Mouse (Mus musculus): ENCODE data around the gene Rdm1. TPM values are rescaled to one million over a fixed set of nuclear protein-coding genes. Genes with fewer than 3 reads are reported as not detected.

Rdm1 gene
- total and polyA plus RNA-seq, 3 experiments, result 6.5 to 6.8 TPM; not detected in 1

GRCm38 (mm10) chr11:101671255-101671654, 44.3 kb downstream of the Rdm1 start (continued):
- TF ChIP-seq POLR2AphosphoS5 (IDR thresholded peaks at IDR 0.05; ENCODE audit: borderline replicate concordance, low read depth, low read length), result no peak
- TF ChIP-seq NELFE (IDR thresholded peaks at IDR 0.05; ENCODE audit: low read depth, low read length), result no peak
- TF ChIP-seq MAZ (IDR thresholded peaks at IDR 0.05; ENCODE audit: low read depth, low read length), result no peak
- TF ChIP-seq CHD2 (IDR thresholded peaks at IDR 0.05; ENCODE audit: low read length), result no peak
- no peak for TF ChIP-seq CHD1 (IDR thresholded peaks at IDR 0.05; ENCODE audit: low read depth, low read length)
- TF ChIP-seq ZNF384 (IDR thresholded peaks at IDR 0.05; ENCODE audit: low read depth, low read length), result peak; percentile 87
- TF ChIP-seq TAL1 (IDR thresholded peaks at IDR 0.05; ENCODE audit: low read length), result no peak
- TF ChIP-seq USF2 (IDR thresholded peaks at IDR 0.05; ENCODE audit: borderline replicate concordance in 1 of 2, insufficient read depth in 1 of 2, low read depth in 1 of 2, low read length in 2 of 2), result no peak
- no peak for TF ChIP-seq NRF1 (IDR thresholded peaks at IDR 0.05; ENCODE audit: insufficient read depth, low read depth, low read length, poor library complexity, severe bottlenecking)
- TF ChIP-seq UBTF (IDR thresholded peaks at IDR 0.05; ENCODE audit: borderline replicate concordance, insufficient read depth, low read depth, low read length), result no peak

GRCm38 (mm10) chr11:101673010-101673642, 46.1 kb downstream of the Rdm1 start:
- Histone ChIP-seq H3K27me3 (ENCODE audit: control insufficient read depth in 1 of 2, insufficient read depth in 2 of 2, low read length in 2 of 2) (peaks cover 3% of the 10 kb centered on the region in 2 experiments; a peak in 2 of 4 replicates), H3K79me2 (ENCODE audit: control insufficient read depth, insufficient read depth, low read length, poor library complexity) (no peaks in the 10 kb centered on the region), H3K36me3 (ENCODE audit: control insufficient read depth in 1 of 2, insufficient read depth in 2 of 2, low read length in 2 of 2) (peaks cover 0 to 11% of the 10 kb centered on the region in 2 experiments; a peak in 2 of 4 replicates), H3K4me3 (ENCODE audit: control insufficient read depth in 1 of 2, insufficient read depth in 1 of 2, low read depth in 2 of 2, low read length in 2 of 2) (no peak overlapping the region), H3K4me1 (ENCODE audit: control insufficient read depth in 1 of 2, insufficient read depth in 2 of 2, low read length in 2 of 2) (peaks cover 0 to 20% of the 10 kb centered on the region in 2 experiments; a peak in 2 of 4 replicates), H3K9me3 (replicated peaks; ENCODE audit: insufficient read depth, low read length) (no peaks in the 10 kb centered on the region), H3K27ac (ENCODE audit: control insufficient read depth, low read depth, low read length) (no peak overlapping the region), H3K9ac (ENCODE audit: control insufficient read depth, low read depth, low read length, poor library complexity, severe bottlenecking) (no peak overlapping the region)
- DNase-seq (ENCODE audit: low read depth, low spot score), result no peak
- no peak for TF ChIP-seq KAT2A (conservative IDR thresholded peaks at IDR 0.05; ENCODE audit: low read depth, low read length)
- no peak for TF ChIP-seq POLR2AphosphoS5 (IDR thresholded peaks at IDR 0.05; ENCODE audit: borderline replicate concordance, low read depth, low read length)
- TF ChIP-seq E2F4 (IDR thresholded peaks at IDR 0.05; ENCODE audit: borderline replicate concordance, low read depth, low read length), result no peak
- no peak for TF ChIP-seq CHD1 (IDR thresholded peaks at IDR 0.05; ENCODE audit: low read depth, low read length)
- no peak for TF ChIP-seq MAX (IDR thresholded peaks at IDR 0.05; ENCODE audit: low read length)
- no peak for TF ChIP-seq JUND (IDR thresholded peaks at IDR 0.05; ENCODE audit: low read depth, low read length)
- no peak for TF ChIP-seq ZC3H11A (IDR thresholded peaks at IDR 0.05; ENCODE audit: low read depth, low read length)
- TF ChIP-seq TBP (IDR thresholded peaks at IDR 0.05; ENCODE audit: low read depth, low read length), result no peak
- no peak for TF ChIP-seq RCOR1 (IDR thresholded peaks at IDR 0.05; ENCODE audit: low read depth, low read length)
- no peak for TF ChIP-seq RAD21 (IDR thresholded peaks at IDR 0.05; ENCODE audit: low read depth, low read length)
- TF ChIP-seq ELF1 (IDR thresholded peaks at IDR 0.05; ENCODE audit: low read depth, low read length), result no peak
- no peak for TF ChIP-seq USF1 (IDR thresholded peaks at IDR 0.05; ENCODE audit: low read depth, low read length)
- no peak for TF ChIP-seq POLR2A (IDR thresholded peaks at IDR 0.05; ENCODE audit: control insufficient read depth in 1 of 2, insufficient read depth in 1 of 2, low read depth in 1 of 2, low read length in 2 of 2, poor library complexity in 1 of 2)
- TF ChIP-seq TAL1 (IDR thresholded peaks at IDR 0.05; ENCODE audit: low read length), result no peak
- TF ChIP-seq ZNF384 (IDR thresholded peaks at IDR 0.05; ENCODE audit: low read depth, low read length), result no peak
- no peak for TF ChIP-seq CHD2 (IDR thresholded peaks at IDR 0.05; ENCODE audit: low read length)
- TF ChIP-seq ETS1 (IDR thresholded peaks at IDR 0.05; ENCODE audit: low read depth, low read length), result no peak
- TF ChIP-seq SMC3 (IDR thresholded peaks at IDR 0.05; ENCODE audit: low read depth, low read length), result no peak
